Mouse (Mus musculus) urinary bladder, adult 2 months (tissue): Measurements from ENCODE around the gene Rpl9-ps6. TPM values are rescaled to one million over a fixed set of nuclear protein-coding genes. Genes with fewer than 3 reads are reported as not detected.

Experiments
- polyA plus RNA-seq: library from polyadenylated mRNA; depleted of rRNA; stranded (reverse); fragments of >200 nt; gene quantifications from 2 replicates; pipeline ENCODE4 v1.2.3, GENCODE M21; 2012; rRNA removed

Rpl9-ps6 gene
- polyA plus RNA-seq, 1 experiment = 92.1 TPM

Other genes with a start within 250 kb of the Rpl9-ps6 start
- 22.2 and 26.6 TPM in 2 replicates for gene Sgms1, start 76.9 kb downstream of the Rpl9-ps6 start, polyA plus RNA-seq
- gene Minpp1, start 19.2 kb upstream of the Rpl9-ps6 start, polyA plus RNA-seq = 16.5 and 16.9 TPM in 2 replicates
- gene Papss2, start 129.2 kb upstream of the Rpl9-ps6 start, polyA plus RNA-seq = 5.7 and 6.4 TPM in 2 replicates